Mouse (Mus musculus): ENCODE measurements around the gene Klf13.

Gene Klf13

DNA sequence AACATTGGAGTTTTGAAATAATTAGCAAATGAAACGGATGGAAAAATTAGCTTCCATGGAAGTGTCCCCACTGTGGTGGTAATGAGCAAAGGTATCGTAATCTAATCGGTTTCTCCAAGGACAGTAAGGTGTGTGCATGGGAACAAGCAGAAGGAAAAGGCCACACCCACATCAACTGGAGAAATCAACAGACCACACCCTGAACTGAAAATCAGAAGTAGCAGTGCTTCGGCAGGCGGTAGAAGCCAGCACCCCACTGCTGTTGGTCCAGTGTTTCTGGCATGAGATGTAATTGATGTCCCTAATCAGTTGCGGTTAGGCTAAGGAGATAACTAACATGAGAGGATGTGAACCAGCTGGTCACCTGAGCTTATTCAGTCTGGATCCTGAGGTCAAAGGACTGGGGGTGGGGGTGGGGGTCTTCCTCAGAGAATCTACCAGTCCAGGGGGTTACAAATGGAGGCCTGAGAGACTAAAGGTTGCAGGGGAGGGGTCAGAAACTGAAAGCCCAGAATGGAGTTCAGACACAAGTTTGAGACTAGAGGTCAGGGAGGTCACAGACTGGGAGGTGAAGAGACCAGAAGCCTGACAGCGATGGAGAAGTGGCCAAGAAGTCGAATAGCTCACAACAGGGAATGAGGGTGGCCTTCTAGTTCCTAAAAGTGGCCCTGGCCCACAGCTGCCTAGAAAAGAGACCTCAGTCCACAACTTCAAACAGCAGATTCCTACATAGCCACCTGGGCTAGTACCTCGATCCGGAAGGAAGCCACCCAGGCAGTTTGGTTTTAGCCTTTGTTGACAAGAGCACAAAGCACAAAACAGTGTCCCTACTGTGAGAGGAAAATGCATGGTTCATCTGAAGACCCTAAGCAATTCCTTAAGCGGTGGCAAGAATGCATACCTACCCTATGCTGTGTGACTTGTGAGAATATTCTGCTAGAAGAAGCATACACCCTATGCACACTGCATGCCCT, 9.1 kb upstream of the Klf13 start:
- DNase-seq: no peak

DNA sequence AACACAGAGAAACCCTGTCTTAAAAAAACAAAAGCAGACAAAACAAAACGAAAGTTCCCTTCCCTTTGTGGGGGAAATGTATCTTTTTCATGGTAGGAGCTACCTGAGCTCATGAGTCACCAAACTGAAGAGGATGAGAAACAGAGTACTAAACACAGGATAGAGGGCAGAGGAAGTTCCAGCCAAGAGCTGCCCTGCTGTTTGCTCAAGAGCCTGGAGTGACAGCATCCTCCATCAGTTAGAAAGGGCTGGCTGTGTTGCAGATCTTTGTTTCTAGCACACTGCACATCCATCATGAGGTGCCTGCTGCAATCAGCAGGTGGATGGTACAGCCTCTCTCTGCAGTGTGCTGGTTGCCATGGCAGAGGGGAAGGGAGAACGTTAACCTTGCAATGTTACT, 5.2 kb upstream of the Klf13 start:
- no peak for DNase-seq

DNA sequence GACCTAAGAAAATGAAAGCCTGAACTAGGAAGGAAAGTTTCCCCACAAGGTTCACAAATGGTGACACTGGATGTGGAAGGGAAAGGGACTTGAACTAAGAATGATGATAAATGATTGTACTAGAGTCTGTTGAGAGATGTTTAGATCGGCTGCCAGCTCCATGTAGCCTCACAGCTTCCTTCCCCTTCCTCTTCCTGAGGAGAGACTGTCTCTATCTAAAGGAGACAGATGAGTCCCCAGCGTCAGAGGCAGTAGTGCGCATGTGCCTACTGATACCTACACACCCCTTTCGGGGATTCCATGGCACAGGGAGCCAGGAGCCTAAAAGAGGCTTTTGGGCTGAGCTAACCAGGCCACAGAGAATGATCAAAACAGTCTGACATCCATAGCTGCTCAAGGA, 2.8 kb upstream of the Klf13 start:
- DNase-seq: no peak

GRCm38 (mm10) chr7:63941050-63941449, 2.3 kb upstream of the Klf13 start:
- DNase-seq: no peak

DNA sequence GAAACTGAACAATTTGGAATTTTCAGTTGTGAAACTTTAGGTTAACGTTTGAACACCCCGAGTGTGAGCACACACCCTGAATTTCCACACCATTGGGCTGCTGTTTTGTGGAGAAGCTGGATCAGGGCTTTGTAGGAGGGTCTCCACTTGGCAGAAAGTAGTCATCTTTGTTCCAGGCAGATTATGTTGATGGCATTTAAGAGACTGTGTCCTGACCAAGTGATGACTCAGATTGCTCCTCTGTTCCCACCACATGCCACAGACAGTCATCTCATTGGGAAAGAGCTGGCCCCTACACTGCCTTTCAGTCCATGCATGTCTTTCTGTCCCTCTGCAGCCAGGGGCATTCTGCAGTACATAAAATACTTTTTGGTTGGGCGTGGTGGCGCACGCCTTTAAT, 1.6 kb upstream of the Klf13 start:
- DNase-seq: no peak

DNA sequence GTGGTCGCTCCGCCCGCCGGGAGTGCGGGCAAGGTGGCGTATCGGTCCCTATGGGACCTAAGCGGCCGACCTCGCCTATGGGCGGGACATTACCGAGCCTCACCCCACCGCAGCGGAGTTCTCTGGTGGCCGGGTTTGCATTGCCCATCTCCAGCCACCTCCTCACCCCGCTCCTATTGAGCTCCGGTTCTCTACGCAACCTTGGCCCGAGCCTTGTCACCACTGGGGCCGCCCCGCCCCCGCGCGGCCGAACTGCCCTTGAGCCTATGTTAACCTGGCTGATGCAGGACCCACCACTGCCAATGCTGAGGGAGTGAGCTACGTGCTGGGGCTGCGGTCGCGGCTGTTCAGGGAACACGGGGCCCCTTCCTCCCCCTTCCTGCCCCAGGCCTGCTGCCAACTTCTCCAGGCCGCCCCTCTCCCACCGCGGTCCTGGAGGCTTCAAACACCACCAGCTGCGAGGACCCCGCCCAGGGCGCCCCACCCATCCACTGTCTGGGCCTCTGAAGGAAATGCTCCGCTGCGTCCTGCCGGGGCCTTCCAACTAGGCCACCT, 759 bp upstream of the Klf13 start:
- DNase-seq: peak; percentile 67

DNA sequence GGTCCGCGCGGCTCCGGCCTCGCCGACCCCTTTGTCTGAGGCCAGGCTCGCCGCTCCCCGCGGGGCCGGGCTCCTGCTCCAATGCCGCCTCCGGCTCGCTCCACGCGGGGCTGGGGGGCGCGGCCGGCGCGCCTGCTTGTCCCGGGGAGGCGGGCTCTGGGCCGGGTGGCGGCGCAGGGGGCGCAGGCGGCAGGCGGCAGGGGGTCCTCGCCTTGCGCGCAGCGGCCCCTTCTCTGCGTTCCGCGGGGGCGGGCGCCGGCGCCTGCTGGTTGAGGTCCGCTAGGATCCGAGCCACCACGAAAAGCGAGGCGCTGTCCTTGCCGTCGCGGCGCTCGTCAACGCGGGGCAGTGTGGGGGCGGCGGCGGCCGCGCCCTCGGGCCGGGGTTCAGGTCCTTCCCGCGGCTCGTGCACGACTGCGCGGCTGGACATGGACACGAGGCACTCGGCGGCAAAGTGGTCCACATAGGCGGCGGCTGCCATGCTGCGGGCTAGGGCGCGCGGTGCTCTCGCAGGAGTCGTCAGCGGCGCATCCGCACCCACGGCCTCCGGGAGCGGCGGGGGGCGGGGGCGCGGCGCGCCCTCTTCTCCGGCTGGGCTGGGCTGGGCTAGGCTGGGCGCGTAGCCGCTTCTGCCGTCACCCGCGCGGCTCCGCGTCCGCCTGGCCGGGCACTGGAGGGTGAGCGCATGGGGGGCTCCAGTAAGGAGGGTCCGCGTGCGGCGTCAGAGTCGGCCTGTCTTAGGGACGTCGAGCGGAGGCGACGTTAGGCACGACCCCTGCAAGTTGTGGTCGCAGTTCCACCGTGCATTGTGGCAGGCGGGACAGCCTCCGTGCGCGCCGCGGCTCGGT, 425 bp downstream of the Klf13 start:
- DNase-seq: peak; percentile 75

GRCm38 (mm10) chr7:63937236-63938065, 1.3 kb downstream of the Klf13 start:
- peak; percentile 62 for DNase-seq

- no peak for DNase-seq
Observed at GRCm38 (mm10) chr7:63936986-63937235, 1.8 kb downstream of the Klf13 start.

- peak; percentile 51 for DNase-seq
Observed at GRCm38 (mm10) chr7:63936188-63936985, 2.3 kb downstream of the Klf13 start.

- no peak for DNase-seq
Observed at GRCm38 (mm10) chr7:63935809-63936187, 2.9 kb downstream of the Klf13 start.

GRCm38 (mm10) chr7:63934530-63934929, 4.2 kb downstream of the Klf13 start:
- no peak for DNase-seq

DNA sequence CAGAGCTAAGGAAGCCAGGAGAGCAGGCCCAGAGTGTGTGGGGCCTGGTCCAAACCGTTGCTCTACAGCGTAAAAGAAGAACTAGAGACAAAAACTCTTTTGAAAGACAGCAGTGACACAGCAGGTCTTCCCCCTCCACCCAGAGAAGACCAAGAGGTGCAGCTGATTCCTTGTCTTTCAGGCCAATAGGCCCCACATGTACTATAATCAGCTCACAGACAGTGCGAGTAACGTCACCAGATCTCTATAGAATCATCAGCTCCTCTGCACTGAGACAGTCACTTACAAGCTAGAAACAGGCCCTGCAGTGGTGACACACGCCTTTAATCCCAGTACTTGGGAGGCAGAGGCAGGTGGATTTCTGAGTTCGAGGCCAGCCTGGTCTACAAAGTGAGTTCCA, 4.8 kb downstream of the Klf13 start:
- DNase-seq: no peak

DNA sequence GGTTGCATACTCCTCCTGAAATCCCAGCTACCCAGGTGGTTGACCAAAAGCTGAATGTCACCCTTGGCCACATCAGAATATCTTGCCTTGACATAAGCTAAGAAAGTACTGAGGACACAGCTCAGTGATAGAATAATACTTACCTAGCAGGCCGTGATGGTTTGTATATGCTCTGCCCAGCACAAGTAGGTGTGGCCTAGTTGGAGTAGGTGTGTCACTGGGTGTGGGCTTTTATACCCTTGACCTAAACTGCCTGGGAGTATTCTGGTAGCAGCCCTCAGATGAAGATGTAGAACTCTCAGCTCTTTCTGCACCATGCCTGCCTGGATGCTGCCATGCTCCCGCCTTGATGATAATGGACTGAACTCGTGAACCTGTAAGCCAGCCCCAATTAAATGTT, 6.3 kb downstream of the Klf13 start:
- no peak for DNase-seq

GRCm38 (mm10) chr7:63930766-63931165, 7.9 kb downstream of the Klf13 start:
- no peak for DNase-seq

- no peak for DNase-seq
Observed at GRCm38 (mm10) chr7:63930132-63930531, 8.6 kb downstream of the Klf13 start.

- DNase-seq: no peak
Observed at GRCm38 (mm10) chr7:63929080-63929479, 9.6 kb downstream of the Klf13 start.

DNA sequence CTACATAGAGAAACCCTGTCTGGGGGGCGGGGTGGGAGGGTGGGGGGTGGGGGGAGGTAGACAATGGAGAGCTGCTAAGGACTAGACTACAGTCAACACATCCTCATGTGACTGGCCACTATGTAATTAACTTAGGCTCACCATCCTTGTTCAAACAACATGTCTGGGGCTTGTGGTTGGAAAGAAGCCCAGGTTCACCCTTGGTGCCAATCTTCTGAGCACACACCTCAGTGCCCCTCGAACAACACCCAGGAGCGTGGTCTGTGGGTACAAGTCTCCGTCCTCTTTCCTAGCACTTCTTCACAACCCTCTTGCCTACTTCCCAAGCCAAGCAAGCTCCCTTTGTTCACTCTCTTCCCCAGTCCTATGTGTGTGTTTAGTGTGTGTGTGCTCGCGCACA, 11.6 kb downstream of the Klf13 start:
- no peak for DNase-seq

- DNase-seq: no peak
Observed at GRCm38 (mm10) chr7:63926492-63926891, 12.2 kb downstream of the Klf13 start.

- DNase-seq: no peak
Observed at GRCm38 (mm10) chr7:63925413-63926360, 13.0 kb downstream of the Klf13 start.
